Mouse (Mus musculus) urinary bladder, postnatal 4 days (tissue): ENCODE data around the gene Rps6ka5.
A peak's percentile ranks its signal among the peaks of the same experiment; 100 is the strongest.

Source experiments
- DNase-seq, 2 experiments: peaks; one replicate each; pipeline ENCODE4 v3.0.0; 2021 to 2022; ENCODE audit warnings: low spot score in 2 of 2

The Rps6ka5 gene

DNA sequence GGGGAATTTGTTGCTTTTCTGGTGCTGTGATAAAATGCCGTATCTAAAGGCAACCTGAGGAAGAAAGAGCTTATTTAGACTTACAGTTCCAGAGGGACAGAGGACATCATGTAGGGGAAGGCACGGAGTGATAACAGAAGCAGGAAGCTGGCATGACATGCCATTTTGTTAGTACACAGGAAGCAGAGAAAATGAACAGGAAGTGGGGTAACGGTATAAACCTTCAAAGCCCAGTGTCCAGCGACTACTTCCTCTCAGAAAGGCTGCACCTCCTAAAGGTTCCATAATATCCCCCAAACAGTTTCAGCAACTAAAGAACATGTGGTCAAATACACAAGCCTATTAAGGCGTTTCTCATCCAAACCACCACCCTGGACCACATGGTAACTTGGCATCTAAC, 195.9 kb downstream of the Rps6ka5 start:
- no peak for DNase-seq

DNA sequence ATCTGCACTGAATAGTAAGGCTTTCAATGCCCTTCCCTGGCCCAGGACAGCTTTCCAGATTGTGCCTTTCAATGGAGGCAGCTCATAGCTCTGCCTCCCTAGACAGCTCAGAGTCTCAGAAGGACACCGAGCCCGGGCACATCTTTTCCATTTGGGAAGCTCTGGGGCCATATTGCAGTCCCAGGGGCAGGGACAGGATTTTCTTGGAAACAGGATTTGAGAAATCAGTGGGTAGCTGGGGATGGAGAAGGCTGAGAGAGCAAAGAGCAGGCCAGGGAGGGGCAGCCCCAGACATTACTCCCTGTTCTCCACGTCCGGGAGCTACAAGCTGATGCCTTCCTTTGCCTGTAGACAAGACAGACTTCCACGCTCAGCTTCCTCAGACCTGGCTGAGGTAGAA, 197.1 kb downstream of the Rps6ka5 start:
- no peak for DNase-seq

DNA sequence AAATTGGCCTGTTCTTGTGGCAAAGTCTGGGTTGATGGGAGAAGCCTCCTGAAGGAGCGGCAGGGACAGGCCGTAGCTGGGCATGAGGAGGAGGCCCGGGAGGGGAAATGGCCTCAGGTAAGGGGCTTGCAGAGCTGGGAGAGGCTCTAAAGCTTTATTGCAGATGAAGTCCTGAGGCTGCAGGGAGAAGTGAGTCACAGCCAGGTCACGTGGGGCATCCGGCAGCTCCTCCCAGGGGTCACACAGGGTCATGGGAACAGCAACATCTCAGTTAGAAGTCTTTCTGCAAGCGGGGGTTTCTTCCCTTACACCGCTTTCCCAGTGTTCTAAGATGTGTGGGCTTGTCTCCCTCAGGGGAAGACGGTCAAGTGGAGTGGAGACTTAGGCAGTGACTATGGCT, 197.6 kb downstream of the Rps6ka5 start:
- peak in 1 of 2 experiments; percentile 42 for DNase-seq

DNA sequence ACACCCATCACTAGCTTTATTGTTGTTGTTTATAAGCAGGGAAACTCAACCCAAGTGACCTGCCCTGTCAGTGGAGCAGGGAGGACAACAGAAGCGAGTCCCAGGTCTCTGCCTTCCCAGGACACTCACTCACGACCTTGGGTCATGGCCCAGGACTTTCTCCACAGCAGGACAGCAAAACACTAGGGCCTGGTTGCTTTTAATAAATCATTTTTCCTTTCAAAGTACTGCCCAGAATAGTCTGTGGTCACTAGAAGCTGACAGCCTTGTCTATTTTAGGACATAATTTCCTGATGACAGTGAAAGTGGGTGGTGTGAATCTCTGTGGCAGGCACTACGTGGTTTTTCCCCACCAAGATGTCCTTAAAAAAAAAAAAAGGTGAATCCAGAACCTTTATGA, 198.5 kb downstream of the Rps6ka5 start:
- DNase-seq, result no peak

DNA sequence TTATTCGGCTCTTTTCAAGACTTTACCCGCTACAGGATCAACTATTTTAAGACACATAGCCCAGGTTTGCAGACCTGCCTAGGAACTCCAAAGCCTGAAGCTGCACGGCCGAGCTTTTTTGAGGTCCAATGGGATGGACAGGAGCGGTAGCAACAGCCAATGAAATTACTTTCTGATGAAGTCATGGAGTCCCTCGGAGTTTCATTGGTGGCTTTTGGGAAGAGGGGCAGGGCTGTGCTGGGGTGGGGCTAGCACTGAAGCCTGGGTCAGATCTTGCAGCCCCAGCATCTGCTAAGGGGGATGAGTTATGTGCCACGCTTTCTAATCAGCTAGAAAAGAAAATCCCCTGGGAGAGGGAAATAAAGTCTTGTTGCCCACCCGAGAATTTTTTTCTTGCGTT, 199.0 kb downstream of the Rps6ka5 start:
- peak; percentile 56 to 74 for DNase-seq

DNA sequence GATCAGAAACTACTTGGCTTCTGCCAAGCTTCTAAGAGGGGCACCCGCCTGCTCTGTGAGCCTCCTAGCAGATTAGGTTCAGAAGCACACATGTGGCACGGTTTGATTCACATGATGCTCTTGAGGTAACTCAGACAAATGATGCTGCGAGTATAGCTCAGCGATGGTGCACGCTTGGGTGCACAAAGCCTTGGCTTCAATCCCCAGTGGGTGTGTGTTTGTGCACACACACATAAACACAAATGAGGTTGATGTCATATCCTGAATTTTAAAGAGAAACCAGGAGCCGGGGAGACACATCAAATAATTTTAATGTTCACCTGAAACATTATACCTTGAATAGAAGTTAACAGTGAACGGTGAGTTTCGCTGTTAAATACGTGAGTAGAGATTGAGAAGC, 199.5 kb downstream of the Rps6ka5 start:
- DNase-seq, result no peak

DNA sequence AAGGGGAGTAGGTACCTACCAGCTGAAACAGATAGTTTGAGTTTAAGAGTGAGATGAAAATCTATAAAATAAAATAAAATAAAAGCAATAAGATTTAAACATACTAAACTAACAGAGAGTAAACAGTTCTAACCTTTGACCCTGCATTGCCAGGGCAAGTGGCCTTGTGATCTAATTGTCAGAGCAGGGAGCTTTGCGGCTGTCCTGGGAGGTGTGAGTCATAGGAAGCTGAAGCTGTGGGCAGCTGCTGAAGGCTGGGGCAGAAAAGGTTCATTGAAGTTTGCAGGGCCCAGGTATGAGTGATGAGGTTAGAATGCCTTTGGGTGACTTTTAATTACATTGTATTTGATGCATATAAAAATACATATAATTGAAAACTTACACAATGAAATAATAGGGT, 200.8 kb downstream of the Rps6ka5 start:
- no peak for DNase-seq

DNA sequence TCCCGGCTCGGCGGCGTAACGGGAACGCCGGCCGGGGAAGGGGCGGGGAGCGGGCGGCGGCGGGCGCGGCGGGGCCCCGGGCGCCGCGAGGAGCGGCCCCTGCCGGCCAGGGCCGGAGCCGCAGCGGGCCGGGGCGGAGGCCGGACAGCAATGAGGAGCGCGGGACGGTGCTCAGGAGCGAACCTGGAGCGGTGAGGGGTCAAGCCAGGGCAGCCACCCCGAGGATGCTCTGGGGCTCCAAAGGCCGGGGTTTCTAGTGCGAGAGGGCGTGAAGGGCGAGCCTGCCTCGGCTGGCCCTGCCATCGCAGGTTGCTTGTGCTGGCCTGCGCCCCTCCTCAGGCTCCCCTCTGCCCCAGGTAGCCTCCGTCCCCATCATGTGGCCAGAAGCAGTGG, 206.0 kb downstream of the Rps6ka5 start, which contains the start of gene Ttc7b:
Gene Ttc7b (minus strand): TSS at position 33 of the 393 bp plus-strand sequence.
- DNase-seq, result peak in 1 of 2 experiments; percentile 57

DNA sequence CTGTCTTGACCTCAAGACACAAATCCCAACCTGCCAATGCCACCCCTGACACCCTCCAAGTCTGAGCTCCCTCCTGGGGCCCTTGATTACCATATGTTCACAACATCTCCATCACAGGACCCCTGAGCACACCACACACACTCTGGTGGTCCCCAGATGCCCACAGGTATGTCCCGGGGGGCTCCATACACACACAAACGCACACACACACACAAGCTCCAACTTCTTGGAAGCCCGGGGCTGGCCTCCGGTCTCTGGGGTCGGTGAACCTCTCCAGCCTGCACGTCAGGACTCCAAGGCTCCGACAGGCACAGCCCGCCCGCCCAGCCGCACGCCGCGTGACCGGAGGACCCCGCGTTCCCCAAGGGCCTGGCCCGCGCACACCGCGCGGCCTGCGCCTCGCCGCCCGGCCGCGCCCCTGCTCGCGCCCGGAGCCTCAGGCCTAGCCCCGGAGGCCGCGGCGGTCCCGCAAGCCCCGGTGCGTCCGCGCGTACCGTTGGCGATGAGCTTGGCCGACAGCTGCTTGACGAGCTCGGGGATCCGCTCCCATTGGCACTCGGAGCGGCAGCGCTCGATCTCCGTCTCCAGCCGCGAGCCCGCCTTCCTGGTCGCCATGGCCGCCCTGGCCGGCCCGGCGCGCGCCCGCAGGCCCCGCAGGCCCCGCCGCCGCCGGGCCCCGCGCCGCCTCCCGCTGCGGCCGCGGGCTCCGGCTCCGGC, 206.5 kb downstream of the Rps6ka5 start:
- DNase-seq, result peak; percentile 58 to 68

DNA sequence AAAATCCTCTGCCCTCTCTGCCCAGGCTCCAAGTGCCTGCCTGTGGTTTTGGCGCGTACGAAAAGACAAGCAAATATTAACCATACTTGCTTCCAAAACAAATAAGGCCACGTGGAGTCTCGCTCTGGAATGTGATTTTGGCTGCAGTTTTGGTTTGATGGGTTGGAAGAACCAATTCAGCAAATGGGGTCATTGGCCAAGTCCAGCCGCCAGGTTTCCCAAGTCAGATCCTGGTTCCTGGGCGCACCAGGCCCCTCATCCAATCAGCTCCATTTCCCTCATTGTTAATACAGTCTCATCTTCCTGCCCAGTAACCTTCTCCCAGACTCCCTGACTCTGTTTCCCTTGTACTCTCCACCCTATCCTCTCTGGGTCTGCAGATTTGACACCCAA, 207.1 kb downstream of the Rps6ka5 start:
- no peak for DNase-seq

DNA sequence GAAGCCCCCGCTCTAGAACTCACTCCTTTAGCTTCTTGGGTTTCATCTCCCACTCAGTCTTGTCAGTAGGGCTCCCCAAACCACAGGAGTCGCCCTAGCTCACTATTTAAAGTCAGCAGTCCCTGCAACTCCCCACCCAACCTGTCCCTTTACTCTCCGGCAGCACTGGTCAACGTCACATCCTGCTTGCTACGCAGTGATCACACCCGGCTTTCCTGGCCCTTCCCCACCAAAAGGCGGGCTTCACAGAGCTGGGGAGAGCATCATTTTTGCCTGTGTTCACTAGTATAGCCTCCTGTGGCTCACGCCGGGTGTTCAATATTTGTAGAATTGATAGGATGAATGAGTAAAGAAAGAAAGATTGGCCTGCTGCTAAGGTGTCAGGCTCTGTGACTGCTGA, 209.4 kb downstream of the Rps6ka5 start:
- no peak for DNase-seq

DNA sequence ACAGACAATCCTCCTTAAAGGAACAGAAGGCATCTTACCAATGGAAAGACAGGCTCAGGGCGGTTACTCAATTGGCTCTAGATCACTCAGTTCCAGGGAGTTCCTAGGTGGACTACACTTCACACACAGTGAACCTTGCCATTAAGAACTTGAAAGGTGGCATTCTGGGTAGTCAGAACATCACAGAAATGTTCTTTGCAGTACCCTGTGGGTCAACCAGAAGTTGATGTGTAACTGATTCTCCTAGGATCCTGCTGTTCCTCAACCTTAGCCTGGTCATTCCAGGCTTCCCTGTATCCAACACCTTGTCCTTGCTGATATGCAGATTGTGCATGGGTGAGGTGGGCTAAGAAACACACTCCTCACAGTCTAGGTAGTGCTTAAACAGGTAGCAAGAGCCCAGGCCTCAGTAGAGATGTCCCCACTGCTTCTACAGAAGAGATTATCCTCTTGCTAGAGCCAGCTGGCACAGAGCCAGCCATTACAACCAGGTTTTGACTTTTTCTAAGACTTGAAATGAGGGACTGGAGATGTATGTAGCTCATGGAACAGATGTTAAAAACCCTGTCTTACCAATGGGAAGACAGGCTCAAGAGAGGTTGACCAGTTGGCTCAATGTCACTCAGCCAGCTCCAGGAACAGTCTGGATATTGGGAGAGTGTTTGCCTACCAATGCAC, 210.5 kb downstream of the Rps6ka5 start:
- DNase-seq, result no peak

DNA sequence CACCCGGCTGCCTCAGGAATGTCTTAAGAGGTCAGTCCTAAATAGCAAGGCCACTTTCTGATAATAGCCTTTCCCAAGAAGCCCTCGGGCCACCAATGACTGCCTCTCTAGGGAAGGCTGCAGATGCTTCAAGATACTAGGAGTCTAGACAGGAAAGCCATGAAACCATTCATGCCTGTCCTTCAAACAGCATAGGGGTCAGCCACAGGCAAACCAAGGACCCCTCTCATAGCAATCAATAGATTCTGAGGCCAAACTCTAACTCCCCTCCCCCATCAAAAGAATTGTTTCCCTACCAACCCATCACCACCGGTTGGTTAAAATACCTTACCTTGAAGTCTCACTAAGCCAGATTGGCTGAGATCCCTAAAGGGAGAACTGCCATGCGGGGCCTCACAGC, 211.3 kb downstream of the Rps6ka5 start:
- DNase-seq, result no peak

DNA sequence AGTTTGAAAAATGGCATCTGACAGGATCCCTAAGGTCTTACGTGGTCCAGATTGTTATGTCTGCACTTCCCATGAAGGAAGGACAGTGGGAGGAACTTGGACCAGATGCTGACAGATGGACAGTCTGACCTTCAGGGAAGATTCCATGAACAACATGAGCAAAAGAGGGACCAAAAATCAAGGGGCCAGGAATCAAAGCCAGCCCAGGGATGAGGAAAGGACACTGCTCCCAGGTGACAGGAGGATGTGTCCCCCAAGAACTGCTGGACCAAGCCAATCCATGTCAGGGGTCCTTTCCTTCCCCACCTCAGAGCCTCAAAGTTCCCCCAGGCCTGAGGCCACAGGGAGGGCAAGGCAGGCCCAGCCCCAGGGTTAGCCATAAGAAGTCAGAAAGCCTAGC, 212.2 kb downstream of the Rps6ka5 start:
- no peak for DNase-seq

DNA sequence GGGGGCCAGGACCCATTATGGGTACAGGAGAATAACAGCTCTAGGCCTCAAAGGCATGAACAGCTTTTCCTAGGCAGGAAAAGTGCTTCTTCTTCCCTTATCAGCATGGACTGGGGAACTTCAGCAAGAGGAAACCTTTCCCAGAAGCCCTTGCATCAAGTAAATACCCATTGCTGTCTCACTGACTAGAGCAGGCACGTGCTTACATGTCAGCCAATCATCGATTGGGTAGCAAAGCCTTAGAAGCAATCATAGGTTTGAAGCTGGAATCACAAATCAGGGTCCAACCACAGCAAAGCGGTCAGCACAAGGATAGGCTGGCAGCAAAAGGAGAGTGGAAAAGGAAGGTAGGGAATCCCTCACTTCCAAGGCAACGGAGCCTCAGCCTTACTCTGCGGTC, 213.7 kb downstream of the Rps6ka5 start:
- no peak for DNase-seq

DNA sequence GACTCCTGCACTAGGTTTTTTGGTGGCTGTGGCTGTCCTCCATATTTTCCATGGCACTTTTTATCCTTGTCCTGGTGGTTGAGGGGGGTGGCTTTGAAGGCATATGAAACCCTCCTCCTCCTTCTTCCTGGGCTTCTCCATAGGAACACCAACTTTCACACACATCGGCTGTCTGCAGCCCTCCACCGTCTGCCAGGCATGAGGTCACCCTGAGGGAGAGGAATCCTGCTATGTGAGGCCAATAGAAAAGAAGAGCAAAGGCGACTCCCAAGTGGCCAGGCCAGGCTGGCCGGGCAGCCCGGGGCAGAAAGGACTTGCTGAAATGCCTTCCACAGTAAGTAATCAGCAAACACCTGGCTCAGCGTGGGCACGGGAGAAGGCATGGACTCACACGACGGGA, 214.1 kb downstream of the Rps6ka5 start:
- DNase-seq, result no peak

DNA sequence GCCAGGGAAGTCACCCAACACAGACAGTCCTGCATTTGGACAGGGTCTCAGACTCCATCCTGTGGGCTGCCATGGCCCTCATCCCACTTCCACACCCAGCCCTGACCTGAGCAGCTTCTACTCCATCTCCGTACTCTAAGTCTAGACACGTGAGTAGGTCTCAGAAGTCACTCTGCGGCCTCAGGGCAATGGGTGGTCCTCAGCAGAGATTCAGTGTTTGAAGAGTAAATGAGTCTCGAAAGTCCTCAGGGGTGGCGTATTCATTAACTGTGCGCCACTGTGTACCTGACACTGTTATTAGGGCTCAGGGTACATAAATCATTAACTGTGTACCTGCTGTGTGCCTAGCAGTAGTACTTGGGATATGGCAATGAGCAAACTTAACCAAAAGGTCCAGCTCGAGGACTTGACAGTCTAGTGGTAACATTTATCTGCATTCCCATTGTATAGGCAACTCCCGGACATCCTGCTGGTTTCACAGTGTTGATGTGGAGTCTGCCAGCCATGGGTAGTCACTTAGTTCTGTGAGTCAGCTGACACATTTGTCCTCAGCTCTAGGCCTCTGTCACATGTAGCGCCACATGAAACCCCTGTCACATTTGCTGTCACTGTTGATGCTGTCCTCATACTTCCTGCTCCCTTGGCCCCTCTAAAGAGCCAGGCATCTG, 217.0 kb downstream of the Rps6ka5 start:
- DNase-seq, result no peak

DNA sequence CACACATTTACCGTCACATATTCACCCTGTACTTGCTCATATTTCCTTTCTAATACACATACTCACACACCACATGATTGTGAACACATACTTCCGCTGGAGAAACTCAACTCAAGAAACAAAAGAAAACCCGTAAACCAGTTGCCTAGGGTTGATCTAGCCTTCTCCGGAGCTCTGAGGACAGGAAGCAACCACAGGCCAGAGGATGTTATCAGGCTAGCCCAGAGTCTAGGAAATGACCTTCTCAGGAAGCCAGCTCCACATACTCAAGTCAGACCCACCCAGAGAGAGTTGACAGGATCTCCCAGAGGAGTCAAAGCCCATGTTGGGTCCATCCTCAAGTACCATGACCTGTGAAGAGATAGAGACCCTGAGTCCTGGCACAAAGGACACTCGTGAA, 218.1 kb downstream of the Rps6ka5 start:
- no peak for DNase-seq

DNA sequence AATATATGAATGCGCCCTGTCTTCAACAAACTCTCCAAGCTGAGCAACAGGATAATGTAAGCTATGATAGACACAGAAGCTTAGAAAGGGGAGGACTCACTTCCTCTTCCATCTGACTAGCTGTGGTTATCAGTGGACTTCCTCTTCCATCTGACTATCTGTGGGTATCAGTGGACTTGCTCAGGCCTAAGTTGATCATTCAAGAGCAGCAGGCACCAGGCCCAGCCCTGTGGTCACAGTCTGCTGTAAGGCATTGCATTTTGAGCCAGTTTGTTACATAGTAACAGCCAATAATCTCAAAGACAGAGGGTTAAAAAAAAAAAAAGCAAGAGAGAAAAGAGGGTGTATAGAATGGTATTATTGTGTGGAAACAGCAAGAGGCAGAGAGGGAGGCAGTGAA, 221.3 kb downstream of the Rps6ka5 start:
- DNase-seq, result no peak

DNA sequence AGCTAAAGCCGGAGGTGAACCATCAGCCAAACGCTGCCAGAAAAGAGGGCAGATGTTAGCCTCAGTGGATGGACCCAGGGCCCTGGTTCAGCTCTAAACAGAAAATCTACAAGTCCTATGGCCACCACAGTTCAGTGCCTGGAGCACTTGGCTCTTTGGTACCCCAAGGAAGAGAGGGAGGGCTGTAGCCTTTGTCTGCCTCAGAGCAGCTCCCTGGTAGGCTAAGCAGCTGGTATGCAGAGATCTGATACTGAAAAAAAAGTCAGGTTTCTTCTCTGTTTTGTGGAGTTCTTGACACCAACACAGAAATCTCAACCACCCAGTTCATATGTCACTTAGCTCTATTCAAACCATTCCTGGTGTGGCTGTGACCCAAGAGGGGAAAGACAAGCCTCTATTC, 222.2 kb downstream of the Rps6ka5 start:
- DNase-seq, result no peak

DNA sequence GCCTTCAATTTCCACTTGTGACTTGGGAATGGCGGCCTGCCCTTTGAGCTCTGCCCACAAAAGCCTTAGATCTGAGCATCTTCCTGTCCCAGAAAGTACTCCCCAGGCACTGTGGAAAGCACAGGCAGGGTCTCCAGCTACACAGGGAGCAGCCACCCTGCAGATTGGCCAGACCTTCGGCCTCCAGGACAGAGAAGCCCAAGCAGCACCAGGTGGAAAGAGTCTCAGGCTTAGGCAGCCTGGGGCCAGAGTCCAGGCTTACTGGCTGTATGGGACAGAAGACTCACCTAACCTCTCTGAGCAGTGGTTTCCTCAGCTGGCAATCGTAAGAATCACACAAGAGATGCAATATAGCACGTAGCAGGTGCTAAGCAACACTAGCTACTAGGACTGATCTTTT, 223.1 kb downstream of the Rps6ka5 start:
- DNase-seq, result no peak

DNA sequence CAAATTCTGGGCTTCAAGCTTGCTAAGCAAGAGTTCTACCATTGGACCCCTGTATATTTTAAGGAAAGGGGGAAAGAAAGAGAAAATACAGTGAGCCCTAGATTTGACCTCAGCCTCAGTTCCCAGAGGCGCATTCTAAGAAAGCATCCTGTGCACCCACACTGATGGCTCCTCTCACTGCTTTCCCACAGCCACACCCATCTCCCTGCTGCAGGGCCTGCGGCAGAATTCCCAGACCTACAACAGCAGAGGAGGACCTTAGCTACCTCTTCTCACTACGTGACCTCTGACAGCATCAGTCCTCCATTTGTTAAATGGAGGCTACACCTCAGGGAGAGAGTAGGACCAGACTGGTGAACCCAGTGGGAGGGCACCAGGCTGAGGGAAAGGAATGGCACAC, 224.2 kb downstream of the Rps6ka5 start:
- DNase-seq, result no peak

DNA sequence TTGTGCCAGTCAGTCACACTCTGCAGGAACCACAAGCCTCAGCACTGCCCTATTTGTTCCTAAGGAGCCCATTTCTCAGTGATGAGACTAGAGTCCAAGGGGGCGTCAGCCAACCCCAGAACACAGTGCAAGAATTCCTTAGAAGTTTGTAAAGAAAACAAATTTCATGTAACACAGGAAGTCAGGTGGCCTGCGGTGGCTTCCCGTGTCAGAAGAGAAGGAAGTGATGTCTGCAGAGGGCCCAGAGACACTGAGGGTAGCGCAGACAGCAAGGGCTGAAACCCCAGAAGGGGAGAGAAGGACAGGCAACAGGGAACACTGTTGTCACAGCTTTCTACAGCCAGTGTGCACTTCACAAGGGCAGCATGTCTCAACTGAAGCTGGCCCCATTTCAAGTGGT, 225.5 kb downstream of the Rps6ka5 start:
- DNase-seq, result no peak
